Mouse (Mus musculus) midbrain, embryonic 15.5 days (tissue): ENCODE data around the gene Clic6. TPM values are rescaled to one million over a fixed set of nuclear protein-coding genes. Genes with fewer than 3 reads are reported as not detected.
A peak's percentile ranks its signal among the peaks of the same experiment; 100 is the strongest.

ENCODE experiments used
- ATAC-seq: fragments of 200-750 bp; cut with Nextera tagmentation; replicated peaks from 2 replicates; pipeline ENCODE4 v1.8.0; 2017; ENCODE audit warnings: moderate TSS enrichment
- H3K27ac ChIP-seq: fragments of 300-500 bp; sonication (generic); 2 replicates; pipeline ENCODE4 v1.5.1; 2015; ENCODE audit warnings: mild to moderate bottlenecking, inconsistent platforms
- H3K27me3 ChIP-seq: fragments of 300-500 bp; sonication (generic); replicated peaks from 2 replicates; pipeline ENCODE4 v1.6.1; 2015; ENCODE audit warnings: inconsistent platforms
- H3K36me3 ChIP-seq: fragments of 300-500 bp; sonication (generic); replicated peaks from 2 replicates; pipeline ENCODE4 v1.6.1; 2015; ENCODE audit warnings: inconsistent platforms
- H3K4me1 ChIP-seq: fragments of 300-500 bp; sonication (generic); 2 replicates; pipeline ENCODE4 v1.6.1; 2015; ENCODE audit warnings: inconsistent platforms
- H3K4me2 ChIP-seq: fragments of 300-500 bp; sonication (generic); 2 replicates; pipeline ENCODE4 v1.6.1; 2015; ENCODE audit warnings: inconsistent platforms, mild to moderate bottlenecking, moderate library complexity
- H3K4me3 ChIP-seq: fragments of 300-500 bp; sonication (generic); 2 replicates; pipeline ENCODE4 v1.5.1; 2015; ENCODE audit warnings: mild to moderate bottlenecking, inconsistent platforms
- H3K9ac ChIP-seq: fragments of 300-500 bp; sonication (generic); 2 replicates; pipeline ENCODE4 v1.6.1; 2015; ENCODE audit warnings: mild to moderate bottlenecking, inconsistent platforms
- H3K9me3 ChIP-seq: fragments of 300-500 bp; sonication (generic); 2 replicates; pipeline ENCODE4 v1.6.1; 2016; ENCODE audit warnings: inconsistent platforms
- WGBS: fragments of 180-500 bp; shearing (Covaris S2); methylation state at CpG from one replicate; pipeline ENCODE4 v1.1.7; 2015; ENCODE audit warnings: mixed read lengths; 5-methylcytosine and 5-hydroxymethylcytosine counted together
- polyA plus RNA-seq: library from polyadenylated mRNA; unstranded; fragments of >200 nt; fragmentation: Nextera tagmentation; extraction: Ambion mirVana; gene quantifications from 2 replicates; pipeline ENCODE4 v1.2.1, GENCODE M21; 2015

The Clic6 gene
- 3.2 and 3.7 TPM in 2 replicates for polyA plus RNA-seq

DNA sequence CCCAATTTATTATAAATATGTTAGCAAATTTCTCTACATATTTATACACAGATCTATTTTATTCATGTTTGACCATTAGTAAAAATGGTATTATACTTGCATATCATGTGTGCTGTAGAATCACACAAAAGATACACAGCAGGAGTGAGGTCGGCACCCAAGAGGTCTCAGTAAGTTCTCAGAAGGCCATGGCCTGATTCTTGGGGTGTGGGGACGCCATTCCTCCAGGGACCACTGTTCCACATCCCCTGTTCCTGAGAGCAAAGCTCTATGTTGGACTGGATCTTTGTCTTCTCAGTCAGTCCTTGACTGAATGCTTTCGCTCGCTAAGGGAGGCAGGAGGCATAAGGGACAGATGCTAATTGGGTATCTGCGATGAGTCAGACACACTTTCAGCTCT is at the start of gene Clic6:
Gene Clic6, plus strand, starts transcription at position 301 of the 400 bp plus-strand sequence.
- Histone ChIP-seq H3K4me2 (no peak within 1 kb of the TSS), H3K27me3 (no peaks in the 10 kb centered on the region), H3K9me3 (no peaks in the 10 kb centered on the region), H3K4me3 (no peak within 1 kb of the TSS), H3K27ac (no peak within 1 kb of the TSS), H3K9ac (no peak within 1 kb of the TSS), H3K4me1 (no peaks in the 10 kb centered on the region), H3K36me3 (no peaks in the 10 kb centered on the region)
- no peak for ATAC-seq
- WGBS: 85% methylated on average over 5 of the region's 5 CpGs

DNA sequence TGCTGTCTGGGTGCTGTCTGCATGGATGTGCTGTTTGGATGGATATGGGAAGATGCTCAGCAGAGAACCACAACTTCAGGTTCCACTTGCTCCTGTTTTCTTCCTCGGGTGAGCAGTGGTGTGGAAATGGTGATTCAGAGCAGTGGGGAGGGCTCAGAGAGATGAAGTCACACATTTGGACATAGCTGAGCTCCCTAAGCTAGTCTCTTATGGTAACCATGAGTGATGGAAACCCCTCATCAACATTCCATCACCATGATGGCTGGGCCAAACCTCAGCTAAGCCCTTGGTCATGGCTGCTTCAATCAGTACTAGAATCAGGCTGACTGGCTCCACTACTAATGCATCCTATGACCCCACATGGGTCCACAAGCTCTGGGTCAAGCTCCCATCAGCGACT is 45.8 kb upstream of the Clic6 start:
- Histone ChIP-seq H3K27me3 (no peaks in the 10 kb centered on the region), H3K27ac (no peak overlapping the region), H3K9me3 (no peaks in the 10 kb centered on the region), H3K4me2 (no peak overlapping the region), H3K4me1 (peaks cover 27% of the 10 kb centered on the region), H3K36me3 (no peaks in the 10 kb centered on the region), H3K9ac (no peak overlapping the region), H3K4me3 (no peak overlapping the region)
- 64% methylated on average over 2 of the region's 2 CpGs for WGBS
- ATAC-seq: no peak

DNA sequence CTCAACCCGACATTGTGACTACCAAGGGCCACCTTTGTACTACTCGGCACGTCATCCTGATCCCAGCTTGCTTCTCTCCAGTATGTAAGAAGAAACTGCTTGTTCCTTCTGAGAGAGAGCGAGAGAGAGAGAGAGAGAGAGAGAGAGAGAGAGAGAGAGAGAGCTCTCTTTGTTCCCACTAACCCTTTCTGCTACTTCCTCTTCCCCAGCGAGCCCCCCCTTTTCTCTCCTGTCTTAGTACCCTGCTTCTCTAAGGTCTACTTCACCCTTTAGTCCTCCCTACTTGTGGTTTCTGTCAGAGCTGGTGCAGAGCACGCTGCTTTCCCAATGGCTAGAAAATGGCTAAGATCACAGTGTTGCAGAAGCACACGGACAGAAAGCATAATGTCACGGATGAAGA is 45.3 kb upstream of the Clic6 start:
- H3K4me1 ChIP-seq: peaks cover 27% of the 10 kb centered on the region
- H3K4me3 ChIP-seq: no peak overlapping the region
- H3K27ac ChIP-seq: peak overlapping the region; percentile 7; the same call in 1 of the 2 replicates
- WGBS: 68% methylated on average over 8 of the region's 8 CpGs
- no peaks in the 10 kb centered on the region for H3K9me3 ChIP-seq
- no peak overlapping the region for H3K4me2 ChIP-seq
- no peak for ATAC-seq
- H3K36me3 ChIP-seq: no peaks in the 10 kb centered on the region
- H3K27me3 ChIP-seq: no peaks in the 10 kb centered on the region
- no peak overlapping the region for H3K9ac ChIP-seq

DNA sequence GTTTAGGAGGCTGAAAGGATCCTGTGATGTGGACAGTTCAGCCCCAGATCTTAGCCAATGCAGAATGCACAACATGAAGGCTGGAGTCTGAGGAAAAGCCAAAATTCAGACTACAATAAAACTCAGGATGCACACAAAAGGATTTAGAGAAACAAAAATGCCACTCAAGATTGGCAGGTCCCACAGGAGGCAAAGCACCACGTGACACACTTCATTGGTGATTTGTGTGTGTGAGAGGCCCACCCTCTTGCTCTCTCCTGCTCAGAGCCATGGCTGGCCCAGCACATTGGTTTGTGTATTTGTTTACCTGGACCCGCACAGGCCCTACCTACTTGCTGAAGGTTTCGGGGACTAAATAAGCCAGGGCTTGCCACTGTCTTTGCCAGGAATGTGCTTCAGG is 44.3 kb upstream of the Clic6 start:
- Histone ChIP-seq H3K4me1 (peaks cover 23% of the 10 kb centered on the region), H3K27me3 (no peaks in the 10 kb centered on the region), H3K4me2 (no peak overlapping the region), H3K36me3 (no peaks in the 10 kb centered on the region), H3K4me3 (no peak overlapping the region), H3K27ac (no peak overlapping the region), H3K9ac (no peak overlapping the region), H3K9me3 (no peaks in the 10 kb centered on the region)
- ATAC-seq: no peak
- whole genome bisulfite sequencing: 68% methylated on average over 3 of the region's 3 CpGs

DNA sequence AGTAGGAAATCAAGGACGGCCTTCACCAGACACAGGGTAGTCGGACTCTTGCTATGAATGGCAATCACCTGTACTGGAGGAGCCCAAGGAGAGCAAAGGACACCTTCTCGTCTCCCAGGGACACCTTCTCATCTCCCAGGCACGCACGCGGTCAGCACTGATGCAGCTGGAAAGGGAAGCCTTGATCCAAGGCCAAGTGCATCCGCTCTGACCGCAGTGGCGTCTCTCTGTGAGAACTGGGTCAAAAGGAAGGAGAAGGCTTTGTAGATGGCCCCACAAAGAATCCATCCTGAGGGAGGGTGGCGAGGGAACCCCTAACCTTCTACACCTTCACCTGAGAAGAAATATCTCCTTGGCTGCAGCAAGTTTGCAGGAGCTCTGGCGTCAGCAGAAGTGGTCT is 43.4 kb upstream of the Clic6 start:
- WGBS: 94% methylated on average over 11 of the region's 11 CpGs
- no peaks in the 10 kb centered on the region for H3K9me3 ChIP-seq
- no peaks in the 10 kb centered on the region for H3K36me3 ChIP-seq
- no peak overlapping the region for H3K4me2 ChIP-seq
- H3K4me1 ChIP-seq: peaks cover 23% of the 10 kb centered on the region
- no peaks in the 10 kb centered on the region for H3K27me3 ChIP-seq
- no peak overlapping the region for H3K27ac ChIP-seq
- no peak overlapping the region for H3K4me3 ChIP-seq
- H3K9ac ChIP-seq: no peak overlapping the region
- no peak for ATAC-seq

DNA sequence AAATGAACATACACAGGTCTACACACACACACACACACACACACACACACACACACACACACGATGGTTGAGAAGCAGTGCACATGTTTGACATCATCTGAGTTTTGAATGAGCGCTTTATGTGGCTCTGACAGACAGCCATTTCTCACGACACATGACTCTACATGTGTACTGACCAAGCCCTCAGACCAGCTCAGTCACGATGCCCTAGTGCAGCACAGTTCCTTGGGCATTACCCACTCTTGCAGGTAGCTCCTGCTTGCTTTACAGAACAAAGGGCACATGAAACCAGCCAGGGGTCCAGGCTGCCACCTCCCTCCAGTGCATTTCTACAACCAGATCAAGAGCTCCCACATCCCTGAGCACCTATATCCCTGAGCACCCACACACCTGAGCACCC is 42.6 kb upstream of the Clic6 start:
- no peaks in the 10 kb centered on the region for H3K27me3 ChIP-seq
- H3K4me3 ChIP-seq: no peak overlapping the region
- no peak overlapping the region for H3K4me2 ChIP-seq
- H3K9ac ChIP-seq: no peak overlapping the region
- no peaks in the 10 kb centered on the region for H3K36me3 ChIP-seq
- H3K4me1 ChIP-seq: peaks cover 20% of the 10 kb centered on the region
- ATAC-seq: no peak
- H3K27ac ChIP-seq: no peak overlapping the region
- WGBS: 92% methylated on average over 4 of the region's 4 CpGs
- no peaks in the 10 kb centered on the region for H3K9me3 ChIP-seq

DNA sequence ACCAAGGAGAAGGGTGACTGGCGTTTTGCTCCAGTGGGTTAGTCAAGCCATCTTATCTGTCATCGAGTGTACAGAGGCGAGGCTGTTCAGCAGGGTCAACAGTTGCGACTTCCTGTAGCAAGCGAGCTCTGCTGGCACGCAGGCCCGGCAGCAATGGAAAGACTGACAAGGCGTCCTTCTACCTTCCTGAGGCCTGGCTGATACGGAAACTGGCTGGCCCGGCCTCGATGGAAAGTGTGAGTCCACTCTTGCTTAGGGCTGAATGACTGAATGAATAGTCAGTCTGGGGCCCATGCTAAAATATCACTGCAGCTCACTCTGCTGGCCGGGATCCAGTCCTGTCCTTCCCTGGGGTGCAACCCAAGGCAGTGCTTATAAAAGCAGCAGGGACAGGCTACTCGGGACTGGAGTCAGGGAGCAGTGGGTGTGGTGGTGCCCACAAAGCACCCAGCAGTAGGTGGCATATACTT is 41.9 kb upstream of the Clic6 start:
- Histone ChIP-seq H3K9ac (no peak overlapping the region), H3K4me3 (no peak overlapping the region), H3K27me3 (no peaks in the 10 kb centered on the region), H3K36me3 (no peaks in the 10 kb centered on the region), H3K27ac (no peak overlapping the region), H3K4me2 (no peak overlapping the region), H3K9me3 (no peaks in the 10 kb centered on the region), H3K4me1 (peaks cover 16% of the 10 kb centered on the region)
- WGBS: 74% methylated on average over 13 of the region's 13 CpGs
- ATAC-seq: no peak

DNA sequence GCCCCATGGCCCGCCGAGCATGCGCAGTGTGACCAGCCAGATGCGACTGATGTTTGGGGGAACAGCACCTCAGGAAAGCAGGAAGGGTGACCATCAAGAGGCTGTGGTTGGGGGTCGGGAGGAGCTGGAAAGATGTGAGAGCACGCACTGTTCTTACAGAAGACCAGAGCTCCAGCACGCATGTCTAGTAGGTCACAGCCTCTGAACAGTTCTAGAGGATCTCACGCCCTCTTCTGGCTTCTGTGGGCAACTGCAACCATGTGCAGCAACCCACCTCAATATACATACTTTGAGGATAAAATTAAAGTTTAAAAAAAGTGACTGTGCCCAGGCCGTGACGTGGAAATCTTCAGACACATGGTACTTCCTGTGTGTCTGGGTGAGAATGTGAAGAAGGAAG is 40.2 kb upstream of the Clic6 start:
- Histone ChIP-seq H3K9me3 (no peaks in the 10 kb centered on the region), H3K4me1 (peaks cover 12% of the 10 kb centered on the region; the same call in 1 of the 2 replicates), H3K4me2 (no peak overlapping the region), H3K4me3 (no peak overlapping the region), H3K36me3 (no peaks in the 10 kb centered on the region), H3K27ac (no peak overlapping the region), H3K27me3 (no peaks in the 10 kb centered on the region), H3K9ac (no peak overlapping the region)
- WGBS: 54% methylated on average over 10 of the region's 10 CpGs
- ATAC-seq: no peak

DNA sequence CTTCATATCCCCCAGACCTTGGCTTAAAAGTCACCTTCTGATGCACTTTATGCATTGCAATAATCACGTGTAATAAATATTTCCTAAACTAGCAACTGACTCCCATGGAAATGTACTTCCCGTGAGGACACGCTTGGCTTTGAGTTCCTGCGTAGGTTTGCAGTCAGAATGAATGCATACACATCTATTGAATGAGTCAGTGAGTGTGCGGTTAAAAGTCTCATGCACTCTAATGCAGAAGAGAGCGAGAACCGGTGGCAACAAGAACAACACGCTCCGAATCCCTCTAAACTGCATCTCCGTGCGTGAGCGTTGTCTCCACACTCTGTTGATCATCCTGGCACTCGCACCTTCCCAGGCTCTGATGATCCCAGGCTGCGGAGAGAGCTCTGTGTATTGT is 36.5 kb upstream of the Clic6 start:
- WGBS: 93% methylated on average over 14 of the region's 14 CpGs
- no peak for ATAC-seq
- Histone ChIP-seq H3K27ac (no peak overlapping the region), H3K27me3 (no peaks in the 10 kb centered on the region), H3K4me3 (no peak overlapping the region), H3K36me3 (no peaks in the 10 kb centered on the region), H3K9me3 (no peaks in the 10 kb centered on the region), H3K9ac (no peak overlapping the region), H3K4me2 (no peak overlapping the region), H3K4me1 (no peaks in the 10 kb centered on the region)

DNA sequence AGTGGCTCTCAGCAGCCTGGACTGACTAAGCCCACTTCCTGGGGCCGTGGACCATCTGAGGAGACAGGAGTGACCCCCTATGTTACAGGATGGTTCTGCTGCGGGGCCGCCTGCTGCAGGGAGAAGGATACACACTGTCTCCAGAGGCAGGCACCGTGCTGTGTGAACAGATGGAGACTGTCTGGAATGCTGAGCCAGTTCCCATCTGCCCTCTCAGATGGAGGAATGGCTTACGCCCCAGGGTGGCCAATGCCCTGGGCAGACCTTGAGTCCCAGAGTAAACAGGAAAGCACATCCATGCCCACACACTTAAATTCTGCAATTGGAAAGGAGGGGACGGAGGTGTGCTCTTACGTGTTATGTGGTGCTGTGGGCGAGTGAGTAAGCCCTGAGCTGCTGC is 35.2 kb upstream of the Clic6 start:
- Histone ChIP-seq H3K9me3 (no peaks in the 10 kb centered on the region), H3K36me3 (no peaks in the 10 kb centered on the region; the same call in 1 of the 2 replicates), H3K4me2 (no peak overlapping the region), H3K9ac (no peak overlapping the region), H3K4me1 (no peaks in the 10 kb centered on the region), H3K4me3 (no peak overlapping the region), H3K27ac (no peak overlapping the region), H3K27me3 (no peaks in the 10 kb centered on the region)
- no peak for ATAC-seq
- WGBS: 84% methylated on average over 8 of the region's 8 CpGs

DNA sequence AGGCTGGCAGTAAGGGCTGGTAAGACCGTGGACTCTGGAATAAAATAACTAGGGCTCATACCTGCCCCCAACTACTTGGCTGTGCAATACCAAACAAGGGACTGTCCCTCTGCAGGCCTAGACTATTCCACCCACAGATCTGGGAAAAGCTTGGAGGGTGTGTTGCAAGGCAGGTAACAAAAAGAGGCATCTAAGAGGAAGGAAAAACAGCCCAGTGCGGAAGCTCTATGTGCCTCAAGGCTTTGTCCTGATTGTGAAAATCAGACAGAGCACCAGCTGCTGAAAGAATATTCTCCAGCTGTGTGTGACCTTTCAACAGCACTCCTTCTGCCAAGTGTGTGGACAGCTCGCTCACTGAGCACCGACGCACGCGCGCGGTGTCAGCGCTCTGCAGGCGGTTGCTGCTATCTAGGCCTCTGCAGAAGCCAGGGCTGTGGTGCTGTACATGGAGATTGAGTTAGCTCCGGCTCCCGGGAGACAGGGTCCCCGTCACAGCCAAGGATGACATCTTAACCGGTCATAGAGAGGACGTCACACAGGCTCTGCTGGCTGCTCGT is 33.9 kb upstream of the Clic6 start:
- WGBS: 84% methylated on average over 17 of the region's 17 CpGs
- Histone ChIP-seq H3K9me3 (no peaks in the 10 kb centered on the region), H3K9ac (no peak overlapping the region), H3K27me3 (no peaks in the 10 kb centered on the region), H3K36me3 (no peaks in the 10 kb centered on the region; the same call in 1 of the 2 replicates), H3K4me1 (no peaks in the 10 kb centered on the region), H3K4me3 (no peak overlapping the region), H3K4me2 (no peak overlapping the region), H3K27ac (no peak overlapping the region)
- peak; percentile 43; the same call in 1 of the 2 replicates for ATAC-seq

DNA sequence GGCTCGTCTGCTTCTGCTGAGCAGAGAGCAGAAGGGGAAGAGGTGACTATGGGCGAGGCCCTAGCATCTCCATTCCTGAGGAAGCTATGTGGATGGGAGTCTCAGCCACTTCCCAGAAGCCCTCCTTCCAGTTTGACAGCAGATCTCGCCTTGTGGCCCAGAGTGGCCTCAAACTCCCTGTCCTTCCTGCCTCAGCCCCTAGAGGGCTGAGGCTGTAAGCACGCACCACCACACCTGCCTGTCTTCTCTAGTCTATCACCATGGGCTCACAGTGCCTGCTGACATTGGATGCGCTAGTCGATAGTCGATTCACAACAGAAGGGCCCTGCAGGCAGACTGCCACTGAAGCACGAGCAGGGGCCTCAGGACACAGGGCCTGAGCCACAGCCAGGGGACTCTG is 32.9 kb upstream of the Clic6 start:
- 66% methylated on average over 8 of the region's 8 CpGs for WGBS
- no peak overlapping the region for H3K4me3 ChIP-seq
- no peaks in the 10 kb centered on the region; the same call in 1 of the 2 replicates for H3K36me3 ChIP-seq
- H3K4me2 ChIP-seq: no peak overlapping the region
- no peak for ATAC-seq
- peaks cover 4% of the 10 kb centered on the region; the same call in 1 of the 2 replicates for H3K4me1 ChIP-seq
- H3K27me3 ChIP-seq: no peaks in the 10 kb centered on the region
- H3K9ac ChIP-seq: no peak overlapping the region
- H3K27ac ChIP-seq: no peak overlapping the region
- no peaks in the 10 kb centered on the region for H3K9me3 ChIP-seq

DNA sequence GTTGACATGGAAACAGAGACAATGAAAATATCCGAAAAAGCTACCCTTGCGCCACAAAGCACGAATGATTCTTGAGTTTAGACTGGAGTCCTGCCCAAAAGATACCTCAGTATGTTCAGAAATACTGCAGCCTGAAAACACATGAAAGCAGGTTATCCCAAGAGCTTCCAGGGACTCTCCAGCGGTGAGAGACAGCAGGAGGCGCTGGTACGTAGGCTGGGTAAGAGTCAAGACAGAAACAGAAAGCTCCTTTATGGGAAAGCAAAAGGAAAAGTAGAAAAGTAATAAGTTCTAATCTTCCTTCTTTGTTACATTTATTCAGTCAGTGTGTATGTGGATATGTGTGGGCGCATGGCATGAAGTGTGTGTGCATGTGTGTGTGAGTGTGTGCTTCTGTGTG is 31.5 kb upstream of the Clic6 start:
- Histone ChIP-seq H3K9me3 (no peaks in the 10 kb centered on the region), H3K27ac (no peak overlapping the region), H3K27me3 (no peaks in the 10 kb centered on the region), H3K36me3 (no peaks in the 10 kb centered on the region; the same call in 1 of the 2 replicates), H3K4me1 (peaks cover 4% of the 10 kb centered on the region; the same call in 1 of the 2 replicates), H3K9ac (no peak overlapping the region), H3K4me2 (no peak overlapping the region), H3K4me3 (no peak overlapping the region)
- no peak for ATAC-seq
- WGBS: 85% methylated on average over 7 of the region's 7 CpGs
